Mouse (Mus musculus): Measurements from ENCODE around the gene Lclat1. TPM values are rescaled to one million over a fixed set of nuclear protein-coding genes. Genes with fewer than 3 reads are reported as not detected.

Gene Lclat1
- polyA plus RNA-seq, 1 experiment, result 16.2 TPM

DNA sequence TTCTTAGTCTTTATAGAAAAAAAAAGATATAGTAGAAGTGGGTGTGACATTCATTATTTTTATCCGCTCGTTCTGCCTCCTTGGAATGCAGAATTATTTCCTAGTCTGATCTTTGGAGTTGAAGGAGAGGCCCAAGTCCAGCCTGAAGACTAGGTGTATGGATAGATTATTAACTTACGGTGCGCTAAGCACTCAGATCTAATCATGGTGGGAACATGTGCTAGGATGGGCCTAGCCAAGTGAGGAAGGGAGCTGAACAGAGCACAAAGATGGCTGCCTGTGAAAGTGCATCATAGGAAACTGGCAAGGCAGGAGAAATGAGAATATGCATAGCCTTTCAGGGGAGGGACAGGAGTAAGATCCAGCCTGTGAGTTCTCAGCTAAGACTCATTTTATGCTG lies 5.4 kb downstream of the Lclat1 start:
- no peak for DNase-seq (ENCODE audit: low read depth)
- TF ChIP-seq CTCF (IDR thresholded peaks at IDR 0.05; ENCODE audit: borderline replicate concordance, extremely low read depth, insufficient read depth, insufficient read length), result no peak
- TF ChIP-seq POLR2A (IDR thresholded peaks at IDR 0.05; ENCODE audit: borderline replicate concordance, extremely low read depth, insufficient read depth, insufficient read length, poor library complexity, severe bottlenecking), result no peak

DNA sequence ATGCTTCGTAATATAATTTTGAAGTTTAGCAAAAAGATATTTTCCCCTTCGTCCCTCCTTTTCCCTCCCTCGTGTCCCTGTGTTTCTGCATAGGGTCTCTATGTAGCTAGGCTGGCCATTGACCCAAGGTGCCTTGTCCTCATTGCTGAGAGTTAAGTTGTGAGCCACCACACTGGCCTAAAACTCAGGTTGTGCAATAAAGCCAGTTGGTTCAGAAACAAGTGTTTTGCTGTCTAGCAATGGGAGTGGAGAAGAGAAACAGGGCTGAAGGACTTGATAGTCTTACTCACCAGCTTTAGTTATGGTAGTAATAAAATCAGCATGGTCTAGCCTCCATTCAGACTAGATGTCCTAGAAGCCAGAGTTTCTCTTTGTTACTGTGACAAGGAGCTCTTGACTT lies 10.3 kb downstream of the Lclat1 start:
- TF ChIP-seq CTCF (IDR thresholded peaks at IDR 0.05; ENCODE audit: borderline replicate concordance, extremely low read depth, insufficient read depth, insufficient read length), result no peak
- no peak for TF ChIP-seq POLR2A (IDR thresholded peaks at IDR 0.05; ENCODE audit: borderline replicate concordance, extremely low read depth, insufficient read depth, insufficient read length, poor library complexity, severe bottlenecking)
- DNase-seq (ENCODE audit: low read depth), result no peak

DNA sequence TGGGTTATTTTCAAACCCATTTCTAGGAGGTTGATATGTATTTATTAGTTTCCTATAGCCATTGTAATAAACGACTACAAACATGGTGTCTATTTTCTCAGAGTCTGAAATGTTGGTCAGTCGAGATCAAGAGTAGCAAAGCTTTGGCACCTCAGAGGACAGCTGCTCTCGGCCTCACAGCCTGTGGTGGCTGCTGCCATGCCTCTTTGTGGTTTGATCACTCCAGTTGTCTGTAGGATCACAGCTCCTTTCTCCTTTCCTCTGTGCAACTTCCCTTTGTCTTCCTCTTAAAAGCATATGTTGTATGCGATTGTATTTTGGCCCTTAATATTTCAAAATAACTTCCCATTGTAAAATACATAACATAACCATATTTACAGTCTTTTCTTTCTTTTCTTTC lies 10.9 kb downstream of the Lclat1 start:
- no peak for DNase-seq (ENCODE audit: low read depth)
- TF ChIP-seq POLR2A (IDR thresholded peaks at IDR 0.05; ENCODE audit: borderline replicate concordance, extremely low read depth, insufficient read depth, insufficient read length, poor library complexity, severe bottlenecking), result no peak
- TF ChIP-seq CTCF (IDR thresholded peaks at IDR 0.05; ENCODE audit: borderline replicate concordance, extremely low read depth, insufficient read depth, insufficient read length), result no peak

DNA sequence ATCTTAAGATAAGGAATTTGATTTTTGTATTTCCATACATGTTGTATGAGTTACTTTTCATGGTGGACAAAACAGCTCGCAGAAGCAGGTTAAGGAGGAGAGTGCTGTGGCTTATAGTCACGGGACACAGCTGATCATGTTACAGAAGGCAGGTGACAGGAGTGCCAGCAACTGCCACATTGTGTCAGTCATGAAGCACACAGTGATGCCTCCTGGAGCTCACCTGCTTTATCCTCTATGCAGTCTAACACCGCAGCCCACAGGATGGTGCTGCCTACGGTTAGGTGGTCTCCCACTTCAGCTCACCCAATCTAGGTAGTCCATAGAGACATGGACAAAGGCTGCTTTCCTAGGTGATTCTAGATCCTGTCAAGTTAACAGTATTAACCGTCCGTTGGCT lies 11.4 kb downstream of the Lclat1 start:
- TF ChIP-seq POLR2A (IDR thresholded peaks at IDR 0.05; ENCODE audit: borderline replicate concordance, extremely low read depth, insufficient read depth, insufficient read length, poor library complexity, severe bottlenecking), result no peak
- no peak for TF ChIP-seq CTCF (IDR thresholded peaks at IDR 0.05; ENCODE audit: borderline replicate concordance, extremely low read depth, insufficient read depth, insufficient read length)
- DNase-seq (ENCODE audit: low read depth), result no peak

DNA sequence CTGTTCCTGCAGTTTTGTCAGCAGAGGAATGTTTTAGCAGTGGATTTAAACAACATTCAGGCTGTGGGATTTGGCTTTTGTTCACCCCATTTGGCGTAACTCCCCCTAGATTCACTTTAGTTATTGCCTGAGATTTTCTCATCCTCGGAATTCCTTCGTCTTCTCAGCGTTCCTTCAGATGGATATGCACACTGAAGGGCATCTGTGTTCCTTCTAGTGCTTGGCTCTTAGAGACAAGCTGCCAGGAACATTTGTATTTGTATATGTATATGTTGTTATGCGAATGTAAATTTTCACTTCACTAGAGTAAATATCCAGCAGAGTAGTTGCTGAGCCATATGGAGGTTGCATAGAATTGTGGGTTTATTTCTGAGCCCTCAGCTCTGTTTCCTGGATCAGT lies 12.8 kb downstream of the Lclat1 start:
- TF ChIP-seq CTCF (IDR thresholded peaks at IDR 0.05; ENCODE audit: borderline replicate concordance, extremely low read depth, insufficient read depth, insufficient read length) (no peak), POLR2A (IDR thresholded peaks at IDR 0.05; ENCODE audit: borderline replicate concordance, extremely low read depth, insufficient read depth, insufficient read length, poor library complexity, severe bottlenecking) (no peak)
- DNase-seq (ENCODE audit: low read depth), result peak; percentile 63

DNA sequence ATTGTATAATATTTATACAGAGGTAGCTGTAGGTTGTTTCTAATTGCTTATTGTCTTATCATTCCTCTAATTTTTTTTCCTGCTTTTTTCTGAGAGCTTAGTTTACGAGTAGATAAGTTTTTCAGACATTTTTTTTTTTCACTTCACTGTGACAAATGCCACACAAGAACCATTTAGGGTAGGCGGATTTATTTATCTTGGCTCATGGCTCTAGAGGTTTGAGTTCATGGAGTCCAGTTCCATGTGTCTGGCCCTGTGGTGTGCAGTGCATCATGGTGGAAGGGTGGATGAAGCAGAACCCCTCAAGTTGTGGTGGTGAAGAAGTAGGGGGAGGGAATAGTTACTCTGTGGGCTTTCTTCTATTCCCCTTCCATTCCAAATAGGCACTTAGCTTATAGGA lies 13.9 kb downstream of the Lclat1 start:
- TF ChIP-seq CTCF (IDR thresholded peaks at IDR 0.05; ENCODE audit: borderline replicate concordance, extremely low read depth, insufficient read depth, insufficient read length) (no peak), POLR2A (IDR thresholded peaks at IDR 0.05; ENCODE audit: borderline replicate concordance, extremely low read depth, insufficient read depth, insufficient read length, poor library complexity, severe bottlenecking) (no peak)
- DNase-seq (ENCODE audit: low read depth), result no peak

DNA sequence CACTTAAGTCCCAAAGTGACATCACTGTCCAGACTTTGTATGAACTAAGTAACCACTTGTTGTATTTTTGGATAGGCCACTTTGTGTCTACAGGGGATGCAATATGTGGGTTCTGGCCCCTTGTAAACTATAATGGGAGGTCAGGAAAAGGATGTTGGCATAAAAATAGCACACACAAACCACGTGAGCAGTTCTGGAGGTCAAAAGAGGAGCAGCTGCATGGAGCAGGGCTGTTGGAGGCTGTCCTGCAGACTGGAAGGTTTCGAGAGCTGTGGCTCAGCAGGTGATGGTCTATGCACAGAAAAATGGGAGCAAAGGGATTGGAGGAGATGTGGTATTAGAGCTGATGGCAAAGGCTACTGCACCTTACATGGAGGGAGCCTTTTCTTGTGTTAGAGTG lies 18.6 kb downstream of the Lclat1 start:
- TF ChIP-seq POLR2A (IDR thresholded peaks at IDR 0.05; ENCODE audit: borderline replicate concordance, extremely low read depth, insufficient read depth, insufficient read length, poor library complexity, severe bottlenecking), result no peak
- TF ChIP-seq CTCF (IDR thresholded peaks at IDR 0.05; ENCODE audit: borderline replicate concordance, extremely low read depth, insufficient read depth, insufficient read length), result no peak
- DNase-seq (ENCODE audit: low read depth), result no peak

DNA sequence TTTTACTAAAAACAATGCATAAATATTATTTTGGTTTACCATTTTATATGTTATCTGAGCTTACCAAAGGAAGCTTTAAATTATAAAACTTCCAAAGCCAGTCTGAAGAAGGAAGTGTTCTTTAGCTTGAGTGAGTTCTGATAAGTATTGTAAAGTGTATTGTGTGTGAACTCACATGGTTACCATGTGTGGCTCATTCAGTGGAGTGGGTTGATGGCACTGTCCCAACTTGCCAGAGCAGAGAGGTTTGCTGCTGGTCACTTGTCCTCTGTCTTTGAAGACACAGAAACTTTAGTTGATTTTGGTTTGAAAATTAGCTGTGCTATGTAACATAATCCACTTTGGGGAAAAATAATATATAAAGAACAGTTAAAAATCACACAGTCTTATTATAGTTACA lies 19.1 kb downstream of the Lclat1 start:
- DNase-seq (ENCODE audit: low read depth), result no peak
- TF ChIP-seq CTCF (IDR thresholded peaks at IDR 0.05; ENCODE audit: borderline replicate concordance, extremely low read depth, insufficient read depth, insufficient read length) (no peak), POLR2A (IDR thresholded peaks at IDR 0.05; ENCODE audit: borderline replicate concordance, extremely low read depth, insufficient read depth, insufficient read length, poor library complexity, severe bottlenecking) (no peak)

DNA sequence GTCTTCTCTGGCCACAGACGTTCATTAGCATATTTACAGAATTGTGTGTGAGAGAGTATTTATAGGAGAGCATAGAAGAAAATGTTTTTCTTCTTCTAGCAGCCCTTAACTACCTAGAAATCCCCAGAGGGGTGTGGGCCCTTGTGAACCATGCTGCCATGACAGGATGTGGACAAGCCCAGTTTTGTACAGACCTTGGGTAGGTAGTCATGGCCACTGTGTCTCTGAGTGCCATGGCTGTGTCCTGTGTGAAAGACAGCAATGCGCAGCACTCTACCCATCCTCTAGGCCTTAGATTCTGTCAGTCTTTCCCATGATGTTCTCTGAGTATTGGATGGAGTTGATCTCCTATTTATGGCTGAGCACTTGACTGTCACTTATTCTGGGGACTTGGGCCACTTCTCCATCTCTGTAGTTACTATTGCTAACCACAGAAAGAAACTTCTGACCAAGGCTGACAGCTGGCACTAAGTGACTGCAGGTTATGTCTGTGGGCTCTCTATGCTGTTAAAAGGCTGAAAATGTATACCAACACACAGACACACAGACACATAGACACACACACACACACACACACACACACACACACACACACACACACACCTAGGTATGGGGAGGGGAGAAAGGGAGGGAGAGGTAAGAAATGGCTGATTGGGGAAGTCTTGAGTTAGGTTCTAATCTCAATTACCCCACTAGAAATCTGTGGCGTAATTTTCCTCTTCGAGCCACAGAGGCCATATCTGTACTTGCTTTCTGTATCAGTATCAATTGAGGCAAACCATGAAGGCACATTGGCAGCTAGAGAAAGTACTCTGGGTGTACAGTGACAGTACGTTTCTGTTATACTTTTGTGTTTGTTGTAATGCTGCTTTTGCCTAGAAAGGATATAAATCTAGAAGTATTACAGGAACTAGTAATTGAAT lies 29.0 kb downstream of the Lclat1 start:
- DNase-seq (ENCODE audit: low read depth), result no peak
- no peak for TF ChIP-seq CTCF (IDR thresholded peaks at IDR 0.05; ENCODE audit: borderline replicate concordance, extremely low read depth, insufficient read depth, insufficient read length)
- no peak for TF ChIP-seq POLR2A (IDR thresholded peaks at IDR 0.05; ENCODE audit: borderline replicate concordance, extremely low read depth, insufficient read depth, insufficient read length, poor library complexity, severe bottlenecking)

DNA sequence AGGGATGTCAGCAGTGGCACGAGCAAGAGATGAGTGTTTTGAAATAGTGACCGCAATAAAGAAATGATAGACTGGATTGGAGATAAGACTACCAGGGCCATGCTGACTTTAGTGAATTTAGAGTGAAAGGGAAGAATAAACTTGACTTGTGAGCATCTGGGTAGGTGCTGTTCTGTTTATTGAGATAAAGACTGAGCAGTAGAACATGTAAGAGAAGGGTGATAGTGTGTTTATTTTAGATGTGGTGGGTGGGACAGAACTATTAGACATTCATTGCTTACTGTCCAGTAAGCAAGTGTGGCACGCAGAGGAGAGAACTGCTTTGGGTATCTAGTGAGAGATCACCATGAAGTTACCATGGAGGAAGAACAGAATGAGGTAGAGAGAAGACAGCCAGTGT lies 30.4 kb downstream of the Lclat1 start:
- no peak for DNase-seq (ENCODE audit: low read depth)
- TF ChIP-seq POLR2A (IDR thresholded peaks at IDR 0.05; ENCODE audit: borderline replicate concordance, extremely low read depth, insufficient read depth, insufficient read length, poor library complexity, severe bottlenecking), result no peak
- no peak for TF ChIP-seq CTCF (IDR thresholded peaks at IDR 0.05; ENCODE audit: borderline replicate concordance, extremely low read depth, insufficient read depth, insufficient read length)

DNA sequence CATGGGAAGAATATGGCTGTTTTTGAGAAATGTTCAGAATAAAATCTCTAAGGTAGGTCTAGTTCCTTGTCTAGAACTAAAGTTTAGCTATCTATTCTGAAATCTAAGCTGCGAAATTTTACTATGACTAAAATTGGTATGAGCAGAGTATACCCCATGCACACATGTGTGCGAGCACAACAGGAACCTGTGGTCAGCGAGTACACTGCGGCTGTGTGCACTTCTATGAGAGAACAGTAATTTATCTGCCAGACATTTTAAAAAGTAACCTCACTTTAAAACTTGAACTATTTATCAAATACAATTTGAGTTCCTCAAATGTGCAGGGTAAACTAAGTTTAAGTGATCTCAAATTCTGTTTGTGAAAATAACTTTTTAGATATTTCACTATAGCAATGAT lies 34.2 kb downstream of the Lclat1 start:
- DNase-seq (ENCODE audit: low read depth), result no peak
- TF ChIP-seq POLR2A (IDR thresholded peaks at IDR 0.05; ENCODE audit: borderline replicate concordance, extremely low read depth, insufficient read depth, insufficient read length, poor library complexity, severe bottlenecking), result no peak
- no peak for TF ChIP-seq CTCF (IDR thresholded peaks at IDR 0.05; ENCODE audit: borderline replicate concordance, extremely low read depth, insufficient read depth, insufficient read length)

DNA sequence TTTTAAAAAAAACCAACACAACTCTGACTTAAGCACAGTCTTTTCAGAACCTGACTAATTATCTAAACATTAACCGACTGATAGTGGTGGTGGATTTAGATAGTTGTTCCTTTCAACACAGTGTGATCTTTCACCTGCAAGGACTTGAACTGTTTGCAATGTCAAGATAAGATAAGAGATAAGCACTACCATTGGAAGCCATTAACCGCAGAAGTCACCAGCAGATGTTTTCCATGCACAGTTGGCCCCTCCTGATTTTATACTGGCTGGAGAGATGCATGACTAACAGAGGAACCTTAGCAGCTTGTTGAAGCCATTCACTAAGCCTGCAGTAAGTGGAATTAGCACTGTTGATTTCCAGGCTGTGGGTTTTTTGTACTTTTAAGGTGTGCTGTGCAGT lies 34.7 kb downstream of the Lclat1 start:
- no peak for DNase-seq (ENCODE audit: low read depth)
- TF ChIP-seq POLR2A (IDR thresholded peaks at IDR 0.05; ENCODE audit: borderline replicate concordance, extremely low read depth, insufficient read depth, insufficient read length, poor library complexity, severe bottlenecking) (no peak), CTCF (IDR thresholded peaks at IDR 0.05; ENCODE audit: borderline replicate concordance, extremely low read depth, insufficient read depth, insufficient read length) (no peak)
